Mouse (Mus musculus): Measurements from ENCODE around the gene Timm8a2.
"Not testable (repeated sequence)": the region's sequence is repeated elsewhere in the genome, so short reads cannot be mapped to it uniquely, and the experiment has no call there.

- not testable (repeated sequence) for TF ChIP-seq POLR2AphosphoS2 (IDR thresholded peaks at IDR 0.05; ENCODE audit: low read depth, low read length); MAX (IDR thresholded peaks at IDR 0.05; ENCODE audit: low read length); CTCF (conservative IDR thresholded peaks at IDR 0.05 in 1 of 2, IDR thresholded peaks at IDR 0.05 in 1 of 2; ENCODE audit: low read depth in 2 of 2, low read length in 2 of 2); JUND (conservative IDR thresholded peaks at IDR 0.05; ENCODE audit: low read depth, low read length); ELF1 (IDR thresholded peaks at IDR 0.05; ENCODE audit: low read depth, low read length); POLR2A (IDR thresholded peaks at IDR 0.05; ENCODE audit: low read depth, low read length); MAFK (IDR thresholded peaks at IDR 0.05; ENCODE audit: insufficient replicate concordance, low read length); RAD21 (IDR thresholded peaks at IDR 0.05; ENCODE audit: low read depth, low read length); ZKSCAN1 (IDR thresholded peaks at IDR 0.05; ENCODE audit: borderline replicate concordance, low read depth, low read length); MXI1 (IDR thresholded peaks at IDR 0.05; ENCODE audit: low read depth, low read length); ZNF384 (IDR thresholded peaks at IDR 0.05; ENCODE audit: low read depth, low read length); HCFC1 (IDR thresholded peaks at IDR 0.05; ENCODE audit: low read depth, low read length)
Observed at GRCm38 (mm10) chr14:122068036-122068435, 33.6 kb downstream of the Timm8a2 start.
